Mouse (Mus musculus) liver, embryonic 13.5 days (tissue): ENCODE results near the gene Acbd7. TPM values are rescaled to one million over a fixed set of nuclear protein-coding genes. Genes with fewer than 3 reads are reported as not detected.

Source experiments
- ATAC-seq: fragments of 200-750 bp; cut with Nextera tagmentation; 2 replicates; pipeline ENCODE4 v1.8.0; 2017; ENCODE audit warnings: low read depth, mild to moderate bottlenecking, moderate number of reproducible peaks, moderate library complexity
- DNase-seq: peaks from one replicate; pipeline ENCODE4 v3.0.0; 2022
- H3K27ac ChIP-seq: fragments of 300-500 bp; sonication (generic); 2 replicates; pipeline ENCODE4 v1.5.1; 2015; ENCODE audit warnings: moderate library complexity, mild to moderate bottlenecking, inconsistent platforms
- H3K27me3 ChIP-seq: fragments of 300-500 bp; sonication (generic); 2 replicates; pipeline ENCODE4 v1.6.1; 2015; ENCODE audit warnings: mild to moderate bottlenecking, inconsistent platforms
- H3K36me3 ChIP-seq: fragments of 300-500 bp; sonication (generic); 2 replicates; pipeline ENCODE4 v1.6.1; 2015; ENCODE audit warnings: mild to moderate bottlenecking, inconsistent platforms
- H3K4me1 ChIP-seq: fragments of 300-500 bp; sonication (generic); replicated peaks from 2 replicates; pipeline ENCODE4 v1.6.1; 2015; ENCODE audit warnings: inconsistent platforms
- H3K4me2 ChIP-seq: fragments of 300-500 bp; sonication (generic); 2 replicates; pipeline ENCODE4 v1.6.1; 2015; ENCODE audit warnings: inconsistent platforms, mild to moderate bottlenecking, moderate library complexity
- H3K4me3 ChIP-seq: fragments of 300-500 bp; sonication (generic); replicated peaks from 2 replicates; pipeline ENCODE4 v1.5.1; 2015; ENCODE audit warnings: mild to moderate bottlenecking, inconsistent platforms
- H3K9ac ChIP-seq: fragments of 300-500 bp; sonication (generic); 2 replicates; pipeline ENCODE4 v1.6.1; 2015; ENCODE audit warnings: mild to moderate bottlenecking, inconsistent platforms
- H3K9me3 ChIP-seq: fragments of 300-500 bp; sonication (generic); replicated peaks from 2 replicates; pipeline ENCODE4 v1.6.1; 2016; ENCODE audit warnings: inconsistent platforms
- WGBS: fragments of 180-500 bp; shearing (Covaris S2); methylation state at CpG from one replicate; pipeline ENCODE4 v1.1.7; 2015; ENCODE audit not compliant: insufficient replicate concordance; 5-methylcytosine and 5-hydroxymethylcytosine counted together
- polyA plus RNA-seq: library from polyadenylated mRNA; unstranded; fragments of >200 nt; fragmentation: Nextera tagmentation; extraction: Ambion mirVana; gene quantifications from 2 replicates; pipeline ENCODE4 v1.2.1, GENCODE M21; 2015

The Acbd7 gene
- polyA plus RNA-seq: 0.68 and 1.2 TPM in 2 replicates

DNA sequence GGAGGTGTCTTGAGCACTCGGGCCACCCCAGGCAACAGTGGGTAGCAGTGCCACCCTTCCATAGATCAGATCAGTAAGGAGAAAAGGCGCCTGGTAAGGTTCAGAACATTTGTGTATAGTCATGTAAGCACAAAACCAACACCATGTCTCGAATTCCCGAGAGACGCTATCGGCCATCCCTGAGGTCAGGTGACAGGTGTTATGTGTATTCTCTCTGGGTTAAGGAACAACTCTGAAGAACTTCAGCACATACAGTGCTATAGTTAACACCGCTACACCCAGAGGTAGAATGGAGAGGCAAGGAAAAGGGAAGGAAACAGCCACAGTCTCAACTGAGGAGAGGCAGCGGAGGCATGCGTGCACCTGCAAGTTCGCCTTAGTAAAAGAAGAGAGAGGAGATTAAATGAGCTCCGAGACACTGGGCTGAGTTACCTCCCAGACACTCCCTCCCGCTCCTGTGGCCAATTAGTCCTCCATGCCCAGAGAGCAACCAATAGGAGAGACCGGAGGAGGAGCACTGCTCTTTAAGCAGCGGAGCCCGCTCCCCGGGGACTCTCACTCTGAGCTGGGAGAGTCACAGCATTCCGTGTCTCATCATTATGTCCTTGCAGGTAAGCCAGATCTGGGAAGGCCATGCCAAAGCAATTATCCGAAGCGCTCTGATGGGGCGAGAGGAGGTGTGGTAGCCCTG is at the start of gene Acbd7:
Acbd7 (plus strand) TSS at position 558 of the 691 bp plus-strand sequence.
- H3K36me3 ChIP-seq: no peaks in the 10 kb centered on the region
- WGBS: 4% methylated on average over 20 of the region's 20 CpGs
- H3K9ac ChIP-seq: peak within 1 kb of the TSS; percentile 63
- H3K4me2 ChIP-seq: peak within 1 kb of the TSS; percentile 83
- H3K9me3 ChIP-seq: no peaks in the 10 kb centered on the region
- peaks cover 23% of the 10 kb centered on the region for H3K4me1 ChIP-seq
- peak; percentile 75 for DNase-seq
- H3K27me3 ChIP-seq: 0 out of 2 replicates have a peak, but pooled peaks cover 2% of the 10 kb centered on the region
- H3K27ac ChIP-seq: peak within 1 kb of the TSS; percentile 34; the same call in 1 of the 2 replicates
- H3K4me3 ChIP-seq: peak within 1 kb of the TSS; percentile 54
- ATAC-seq: peak; percentile 63

DNA sequence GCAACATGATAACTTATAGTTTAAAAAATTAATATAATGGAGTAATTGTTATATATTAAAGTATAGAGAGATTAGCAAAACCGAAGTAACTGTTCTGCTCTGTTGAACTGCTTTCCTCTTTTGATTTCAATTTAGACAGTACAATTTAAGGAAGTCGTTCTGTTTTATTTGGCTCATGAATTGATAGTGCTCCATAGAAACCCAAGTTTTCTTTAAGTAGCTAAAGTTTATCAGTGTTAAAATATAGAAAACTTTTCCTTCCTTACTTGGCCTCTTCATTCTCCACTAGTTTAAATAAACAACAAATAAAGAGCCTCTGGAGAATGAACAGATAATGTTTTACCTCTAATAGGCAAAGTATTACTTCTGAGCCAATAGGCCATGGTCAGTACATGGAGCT is 49.7 kb upstream of the Acbd7 start:
- H3K4me1 ChIP-seq: peaks cover 36% of the 10 kb centered on the region
- H3K9me3 ChIP-seq: no peaks in the 10 kb centered on the region
- H3K27ac ChIP-seq: no peak overlapping the region
- no peak for DNase-seq
- 61% methylated on average over 2 of the region's 2 CpGs for WGBS
- no peaks in the 10 kb centered on the region for H3K36me3 ChIP-seq
- H3K9ac ChIP-seq: no peak overlapping the region
- no peak for ATAC-seq
- H3K4me2 ChIP-seq: peak overlapping the region; percentile 98; the same call in 1 of the 2 replicates
- no peaks in the 10 kb centered on the region for H3K27me3 ChIP-seq
- no peak overlapping the region for H3K4me3 ChIP-seq

DNA sequence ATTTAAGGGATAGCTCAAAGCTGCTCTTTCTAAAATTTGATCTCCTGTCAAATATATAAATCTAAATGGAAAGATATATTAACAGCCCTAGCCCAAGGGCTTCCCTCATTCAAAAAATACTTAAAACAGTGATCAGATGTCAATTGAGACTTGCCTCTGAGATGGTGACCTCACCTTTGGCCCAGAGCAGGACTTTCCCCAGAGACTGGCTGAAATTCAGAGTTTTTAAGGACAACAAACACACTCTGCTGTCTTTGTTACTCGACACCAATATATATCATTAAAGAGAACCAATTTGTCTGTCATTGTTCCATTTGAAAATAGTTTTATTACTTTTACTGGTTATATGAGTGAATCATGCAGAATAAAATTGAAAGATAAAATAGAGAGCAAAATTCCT is 46.4 kb upstream of the Acbd7 start:
- Histone ChIP-seq H3K9me3 (no peaks in the 10 kb centered on the region), H3K27ac (no peak overlapping the region), H3K4me1 (peaks cover 17% of the 10 kb centered on the region), H3K36me3 (no peaks in the 10 kb centered on the region), H3K4me3 (no peak overlapping the region), H3K9ac (no peak overlapping the region), H3K4me2 (no peak overlapping the region), H3K27me3 (no peaks in the 10 kb centered on the region)
- ATAC-seq (no peak), DNase-seq (no peak)
- 65% methylated on average over 1 of the region's 1 CpGs for WGBS

DNA sequence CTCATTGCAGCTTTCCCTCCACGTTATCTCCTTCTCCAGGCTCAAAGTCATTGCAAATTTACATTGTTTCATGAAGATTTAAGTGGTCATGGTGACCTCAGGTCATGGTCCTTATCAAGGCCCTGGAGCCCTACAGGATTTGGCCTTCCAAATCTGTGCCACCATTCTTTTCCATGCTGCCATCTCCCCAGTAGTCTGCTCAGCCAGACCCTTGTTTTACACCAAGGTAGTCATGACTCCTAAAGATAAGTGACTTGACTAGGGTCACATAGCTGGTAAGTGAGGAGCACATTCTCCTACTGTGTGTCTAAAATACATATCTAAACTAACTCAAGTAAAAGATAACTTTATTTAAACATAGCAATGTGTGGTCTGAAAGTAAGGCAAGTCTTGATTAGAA is 43.8 kb upstream of the Acbd7 start:
- no peak overlapping the region for H3K9ac ChIP-seq
- H3K27me3 ChIP-seq: no peaks in the 10 kb centered on the region
- no peak overlapping the region for H3K27ac ChIP-seq
- H3K4me3 ChIP-seq: no peak overlapping the region
- H3K36me3 ChIP-seq: no peaks in the 10 kb centered on the region
- no peaks in the 10 kb centered on the region for H3K9me3 ChIP-seq
- 65% methylated on average over 1 of the region's 1 CpGs for WGBS
- ATAC-seq (no peak), DNase-seq (no peak)
- no peak overlapping the region for H3K4me2 ChIP-seq
- peaks cover 7% of the 10 kb centered on the region for H3K4me1 ChIP-seq

DNA sequence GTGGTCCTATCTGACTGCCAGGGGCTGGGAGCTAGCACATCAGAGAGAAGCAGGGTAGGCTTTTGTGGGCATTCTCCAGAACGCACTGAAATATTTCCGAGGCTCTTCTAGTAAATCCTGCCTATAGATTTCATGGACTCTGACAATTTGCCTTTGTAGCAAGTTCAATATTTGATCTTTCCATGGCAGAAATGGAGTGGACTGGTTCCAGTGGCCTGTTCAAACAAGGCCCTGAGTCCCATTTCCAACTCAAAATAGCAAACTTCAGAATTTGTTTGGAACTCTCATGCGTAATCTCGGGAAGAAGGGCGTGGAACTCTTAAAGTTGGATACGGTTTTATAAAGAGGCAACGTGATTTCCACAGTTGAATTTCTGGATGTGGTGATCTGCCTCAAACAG is 40.1 kb upstream of the Acbd7 start:
- WGBS: 76% methylated on average over 7 of the region's 7 CpGs
- no peak overlapping the region for H3K27ac ChIP-seq
- no peak for ATAC-seq

DNA sequence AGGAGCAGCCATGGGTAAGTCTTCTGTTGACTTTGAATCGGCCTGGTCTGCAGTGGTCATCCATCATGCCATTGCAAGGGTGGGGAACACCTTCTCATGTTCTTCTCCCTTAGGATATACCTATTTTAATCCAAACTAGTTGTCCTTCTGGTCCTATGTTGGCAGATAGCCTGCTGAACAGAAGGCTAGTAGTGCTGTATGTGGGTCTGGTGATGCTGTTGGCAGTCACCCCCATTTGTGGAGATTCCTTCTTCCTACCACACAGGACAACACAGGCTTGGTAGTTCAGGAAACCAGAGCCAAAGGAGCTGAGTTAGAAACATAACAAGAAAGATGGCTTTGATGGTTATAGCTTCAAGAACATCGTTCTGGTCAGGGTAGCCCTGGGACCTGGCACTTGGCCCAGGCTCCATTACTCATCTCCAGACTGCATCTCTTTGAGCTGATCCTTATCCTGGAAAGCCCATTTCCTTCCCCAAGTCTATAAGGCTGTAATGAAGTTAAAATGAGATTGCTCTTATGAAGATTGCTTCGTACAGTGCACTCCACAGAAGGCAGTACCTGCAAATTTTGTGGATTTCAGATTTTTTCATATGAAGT is 30.4 kb upstream of the Acbd7 start:
- Histone ChIP-seq H3K27ac (no peak overlapping the region), H3K9ac (no peak overlapping the region), H3K4me1 (peaks cover 2% of the 10 kb centered on the region; the same call in 1 of the 2 replicates), H3K4me3 (no peak overlapping the region), H3K36me3 (peaks cover 20% of the 10 kb centered on the region), H3K4me2 (no peak overlapping the region), H3K9me3 (no peaks in the 10 kb centered on the region), H3K27me3 (no peaks in the 10 kb centered on the region)
- 79% methylated on average over 3 of the region's 3 CpGs for WGBS
- ATAC-seq (no peak), DNase-seq (no peak)

More for the DNA sequence above, 40.1 kb upstream of the Acbd7 start:
- Histone ChIP-seq H3K4me3 (no peak overlapping the region), H3K27me3 (no peaks in the 10 kb centered on the region), H3K4me2 (no peak overlapping the region), H3K36me3 (no peaks in the 10 kb centered on the region), H3K9me3 (no peaks in the 10 kb centered on the region), H3K4me1 (peaks cover 7% of the 10 kb centered on the region), H3K9ac (no peak overlapping the region)
- DNase-seq: no peak

DNA sequence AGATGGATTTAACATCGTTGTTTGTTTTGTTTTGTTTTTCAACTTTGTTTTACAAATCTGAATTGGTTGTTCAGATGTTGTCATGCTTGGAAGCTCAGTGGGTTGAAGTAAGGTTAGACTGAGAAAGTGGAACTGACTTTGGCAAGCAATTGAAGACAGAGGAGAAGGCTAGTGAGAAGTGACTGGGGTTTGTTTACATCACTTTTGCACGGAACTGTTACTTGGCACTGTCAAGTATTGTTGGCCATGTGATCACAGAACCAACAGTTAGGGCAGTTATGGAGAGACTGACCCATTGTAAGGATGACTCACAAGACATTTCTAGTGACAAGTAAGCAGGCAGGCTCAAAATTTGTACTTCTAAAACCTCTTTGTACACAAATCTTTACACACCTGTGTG is 12.8 kb upstream of the Acbd7 start:
- no peaks in the 10 kb centered on the region for H3K4me1 ChIP-seq
- no peak overlapping the region for H3K27ac ChIP-seq
- WGBS: 75% methylated on average over 2 of the region's 2 CpGs
- H3K4me3 ChIP-seq: no peak overlapping the region
- ATAC-seq: no peak
- no peak overlapping the region for H3K9ac ChIP-seq
- H3K9me3 ChIP-seq: no peaks in the 10 kb centered on the region
- no peak overlapping the region for H3K4me2 ChIP-seq
- no peak for DNase-seq
- H3K36me3 ChIP-seq: peaks cover 60% of the 10 kb centered on the region
- no peaks in the 10 kb centered on the region for H3K27me3 ChIP-seq

DNA sequence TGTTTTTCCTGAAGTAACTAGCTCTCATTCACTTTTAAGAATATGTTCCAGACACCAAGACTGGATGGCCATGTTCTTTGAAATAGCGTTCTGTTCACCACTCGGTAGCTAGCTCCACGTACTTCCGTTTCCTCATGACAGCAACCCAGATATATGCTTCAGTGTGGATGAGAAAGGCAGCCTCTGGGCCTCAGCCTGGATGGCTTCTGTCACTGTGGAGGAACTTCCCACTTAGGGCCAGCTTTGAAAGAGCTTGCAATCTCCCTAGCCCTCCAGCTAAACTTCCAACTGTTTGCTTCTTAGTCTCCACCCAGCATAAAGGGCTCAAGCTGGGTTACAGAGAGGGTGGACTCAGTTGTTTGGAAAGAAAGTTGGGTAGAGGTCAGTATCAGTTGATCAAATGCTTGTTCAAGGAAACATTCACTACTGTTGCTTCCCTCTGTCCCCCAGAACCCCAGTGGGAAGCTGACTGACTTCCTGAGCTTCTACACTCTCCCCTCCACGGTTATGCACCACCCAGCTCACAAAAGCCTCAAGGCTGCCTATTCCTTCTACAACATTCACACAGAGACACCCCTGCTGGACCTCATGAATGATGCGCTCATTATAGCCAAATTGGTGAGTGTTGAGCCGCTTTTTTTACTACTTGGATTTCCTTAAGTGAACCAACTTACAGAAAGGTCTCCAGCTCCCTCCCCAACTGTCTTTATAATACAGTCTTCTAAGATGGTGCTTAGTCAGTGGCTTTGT is 11.4 kb upstream of the Acbd7 start:
- no peak overlapping the region for H3K4me3 ChIP-seq
- H3K36me3 ChIP-seq: peaks cover 66% of the 10 kb centered on the region
- no peak overlapping the region for H3K27ac ChIP-seq
- no peaks in the 10 kb centered on the region for H3K4me1 ChIP-seq
- ATAC-seq: no peak
- WGBS: 87% methylated on average over 7 of the region's 7 CpGs
- H3K9me3 ChIP-seq: no peaks in the 10 kb centered on the region
- no peak for DNase-seq
- no peaks in the 10 kb centered on the region for H3K27me3 ChIP-seq
- no peak overlapping the region for H3K4me2 ChIP-seq
- H3K9ac ChIP-seq: no peak overlapping the region

DNA sequence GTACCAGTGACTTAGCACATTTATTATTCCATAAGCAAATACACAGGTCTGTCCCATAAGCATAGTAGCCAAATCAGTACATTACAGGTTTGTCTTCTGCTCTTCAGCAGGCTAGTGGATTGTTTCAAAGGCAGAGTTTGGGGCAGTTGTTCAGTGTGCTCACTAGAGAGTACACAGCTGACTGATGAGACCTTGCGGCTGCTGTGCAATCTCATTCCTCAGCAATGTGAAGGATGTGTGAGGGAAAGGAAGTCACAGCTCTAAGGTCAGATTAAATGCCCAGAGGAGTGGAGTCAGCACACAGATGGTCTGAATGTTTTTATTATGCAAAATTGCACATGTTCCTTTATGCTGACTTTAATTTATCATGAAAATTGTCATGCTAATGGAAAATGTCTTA is 9.4 kb upstream of the Acbd7 start:
- no peak overlapping the region for H3K27ac ChIP-seq
- no peak overlapping the region for H3K4me2 ChIP-seq
- peaks cover 64% of the 10 kb centered on the region for H3K36me3 ChIP-seq
- ATAC-seq (no peak), DNase-seq (no peak)
- H3K4me1 ChIP-seq: peaks cover 17% of the 10 kb centered on the region
- WGBS: 84% methylated on average over 1 of the region's 1 CpGs
- H3K27me3 ChIP-seq: no peaks in the 10 kb centered on the region
- H3K9ac ChIP-seq: no peak overlapping the region
- H3K9me3 ChIP-seq: no peaks in the 10 kb centered on the region
- no peak overlapping the region for H3K4me3 ChIP-seq

DNA sequence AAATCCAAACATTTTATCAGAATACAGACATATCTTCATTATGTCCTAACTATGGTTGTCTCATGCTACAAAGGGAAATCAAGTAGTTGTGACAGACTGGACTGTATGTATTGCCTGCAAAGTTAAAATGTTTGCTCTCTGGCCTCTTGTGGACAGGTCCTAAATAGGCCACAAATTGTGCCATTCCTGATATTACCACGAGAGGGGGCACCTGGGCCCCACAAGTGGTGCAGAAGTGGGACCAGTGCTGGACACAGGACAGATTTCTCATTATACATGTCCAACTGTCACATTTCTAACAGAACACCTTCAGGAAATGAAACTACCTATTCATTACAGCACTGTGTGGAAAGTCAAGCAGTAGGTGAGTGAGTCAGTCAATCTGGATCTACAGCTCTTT is 8.6 kb upstream of the Acbd7 start:
- peak; percentile 32; the same call in 1 of the 2 replicates for ATAC-seq
- H3K36me3 ChIP-seq: peaks cover 59% of the 10 kb centered on the region

DNA sequence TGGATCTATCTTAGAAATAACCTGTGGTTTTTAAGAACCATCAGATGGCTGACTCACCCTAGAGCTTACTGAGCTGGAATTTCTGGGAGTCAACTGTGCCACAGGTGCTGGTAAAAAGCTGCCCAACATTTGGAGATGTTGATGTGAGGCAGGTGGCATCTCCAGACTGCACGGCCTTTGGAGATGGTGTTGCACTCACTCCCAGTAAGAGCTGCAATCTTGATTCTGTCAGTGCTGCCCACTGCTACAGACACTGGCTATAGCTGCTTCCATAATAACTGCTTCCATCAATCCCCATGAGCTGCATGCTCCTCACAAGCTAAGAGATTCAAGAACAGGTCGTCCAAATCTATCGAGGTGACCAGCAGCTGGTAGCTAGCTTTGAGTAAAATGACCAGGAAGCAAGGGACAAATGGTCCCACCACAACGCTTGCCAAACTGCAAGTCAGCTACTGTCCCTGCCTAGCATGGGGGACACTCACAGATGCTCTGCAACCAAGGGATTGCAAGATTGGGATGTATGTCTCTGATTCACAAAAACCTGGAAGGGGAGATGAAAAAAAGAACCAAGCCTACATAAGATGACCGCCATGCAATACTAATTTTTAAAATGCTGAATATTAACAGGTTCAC is 4.8 kb upstream of the Acbd7 start:
- Histone ChIP-seq H3K4me3 (peak overlapping the region; percentile 74), H3K27ac (peak overlapping the region; percentile 32; the same call in 1 of the 2 replicates), H3K4me2 (peak overlapping the region; percentile 94), H3K27me3 (0 out of 2 replicates have a peak, but pooled peaks cover under 1% of the 10 kb centered on the region), H3K9me3 (no peaks in the 10 kb centered on the region), H3K36me3 (peaks cover 31% of the 10 kb centered on the region), H3K4me1 (peaks cover 29% of the 10 kb centered on the region), H3K9ac (peak overlapping the region; percentile 83)
- DNase-seq: no peak
- ATAC-seq: no peak
- WGBS: 44% methylated on average over 5 of the region's 5 CpGs

More for the DNA sequence above, 8.6 kb upstream of the Acbd7 start:
- no peak overlapping the region for H3K4me2 ChIP-seq
- H3K9me3 ChIP-seq: no peaks in the 10 kb centered on the region
- 6% methylated on average over 1 of the region's 1 CpGs for WGBS
- no peak overlapping the region for H3K9ac ChIP-seq
- no peak overlapping the region for H3K27ac ChIP-seq
- no peaks in the 10 kb centered on the region for H3K27me3 ChIP-seq
- H3K4me3 ChIP-seq: no peak overlapping the region
- DNase-seq: peak; percentile 50
- peaks cover 21% of the 10 kb centered on the region for H3K4me1 ChIP-seq
